Mouse (Mus musculus) gastrocnemius, postnatal 10 days (tissue): ENCODE results near the gene Hs6st1. TPM values are rescaled to one million over a fixed set of nuclear protein-coding genes. Genes with fewer than 3 reads are reported as not detected.
"Not testable (repeated sequence)": the region's sequence is repeated elsewhere in the genome, so short reads cannot be mapped to it uniquely, and the experiment has no call there.

Source experiments
- DNase-seq: peaks from one replicate; pipeline ENCODE4 v3.0.0; 2021; ENCODE audit warnings: mixed read lengths
- long read RNA-seq, 2 experiments: library from polyadenylated mRNA; stranded (forward); transcript quantifications; one replicate each; pipeline ENCODE4 v2.0.0; 2021
- total RNA-seq, 2 experiments: library from RNA; stranded (reverse); gene quantifications; 2 replicates each; pipeline ENCODE4 v1.2.3; 2021

Hs6st1 gene
- total RNA-seq, result 10 to 100 TPM; 26.2 to 28.3 TPM
- long read RNA-seq, experiment 1, transcript Hs6st1-201 (2 exons, 3,719 nt), result major isoform, 18 of 30 reads
- long read RNA-seq, experiment 1, transcript Hs6st1-202 (1 exons, 3,291 nt), result minor isoform, 11 of 30 reads
- long read RNA-seq, experiment 1, partial matches to known transcripts, result 0 of 30 reads
- long read RNA-seq, experiment 1, other reads (novel, unspliced or antisense), result 1 of 30 reads
- long read RNA-seq, experiment 2, transcript Hs6st1-202 (1 exons, 3,291 nt), result major isoform, 15 of 31 reads
- long read RNA-seq, experiment 2, transcript Hs6st1-201 (2 exons, 3,719 nt), result major isoform, 15 of 31 reads
- long read RNA-seq, experiment 2, partial matches to known transcripts, result 0 of 31 reads
- long read RNA-seq, experiment 2, other reads (novel, unspliced or antisense), result 1 of 31 reads

DNA sequence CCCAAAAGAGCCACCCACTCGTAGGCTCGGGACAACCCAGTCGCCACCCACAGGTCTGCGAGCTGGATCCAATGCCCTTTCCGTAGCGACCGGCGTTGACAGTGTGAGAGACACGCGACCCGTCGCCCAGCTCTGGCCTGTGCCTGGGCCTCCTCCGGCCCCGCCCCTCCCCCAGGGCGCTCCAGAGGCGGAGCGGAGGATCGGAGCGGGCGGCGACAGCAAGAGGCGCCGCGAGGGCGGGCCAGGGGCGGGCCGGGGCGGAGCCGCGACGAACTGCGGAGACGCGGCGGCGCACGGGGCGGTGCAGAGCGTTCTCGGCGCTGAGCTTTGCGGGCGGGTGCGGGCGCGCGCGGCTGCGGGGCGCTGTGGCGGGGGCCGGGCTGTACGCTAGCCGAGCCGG is at the start of gene Hs6st1:
Gene Hs6st1 (plus strand): TSS at position 325 of the 400 bp plus-strand sequence.
- DNase-seq, result peak; percentile 96

DNA sequence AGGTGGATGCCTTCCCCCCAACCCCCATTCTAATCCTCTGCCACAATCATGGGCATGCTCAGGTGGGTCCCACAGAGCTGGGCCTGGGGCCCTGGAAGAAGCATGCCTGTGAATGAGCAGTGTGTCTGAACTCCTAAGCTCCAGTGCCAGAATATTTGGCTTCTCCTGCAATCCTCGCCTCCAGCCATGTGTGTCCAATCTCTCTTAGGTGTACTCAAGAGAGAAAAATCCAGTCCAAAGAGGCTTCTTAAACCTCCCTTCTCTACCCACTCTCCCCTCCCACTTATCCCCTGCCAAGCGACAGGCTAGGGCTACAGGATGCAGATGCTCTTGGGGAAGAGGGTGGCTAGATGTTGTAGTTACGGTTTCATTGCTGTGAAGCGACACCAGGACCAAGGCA is 49.6 kb upstream of the Hs6st1 start:
- DNase-seq, result no peak

DNA sequence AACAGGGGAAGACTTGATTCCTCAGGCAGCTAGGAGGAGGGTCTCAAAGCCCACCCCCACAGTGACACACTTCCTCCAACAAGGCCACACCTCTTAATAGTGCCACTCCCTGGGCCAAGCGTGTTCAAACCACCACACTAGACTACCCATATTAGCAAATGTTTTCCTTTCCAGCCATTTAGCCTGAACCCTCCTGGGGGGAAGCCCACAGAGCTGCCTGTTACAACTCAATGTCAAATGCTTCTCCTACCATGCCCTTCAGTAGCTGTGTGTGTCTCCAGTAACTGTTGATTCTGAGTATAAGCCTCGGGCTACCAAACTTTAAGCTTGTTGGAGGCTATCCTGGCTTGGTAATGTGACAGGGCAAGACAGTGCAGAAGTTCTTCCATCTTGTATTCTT is 49.0 kb upstream of the Hs6st1 start:
- DNase-seq, result no peak

DNA sequence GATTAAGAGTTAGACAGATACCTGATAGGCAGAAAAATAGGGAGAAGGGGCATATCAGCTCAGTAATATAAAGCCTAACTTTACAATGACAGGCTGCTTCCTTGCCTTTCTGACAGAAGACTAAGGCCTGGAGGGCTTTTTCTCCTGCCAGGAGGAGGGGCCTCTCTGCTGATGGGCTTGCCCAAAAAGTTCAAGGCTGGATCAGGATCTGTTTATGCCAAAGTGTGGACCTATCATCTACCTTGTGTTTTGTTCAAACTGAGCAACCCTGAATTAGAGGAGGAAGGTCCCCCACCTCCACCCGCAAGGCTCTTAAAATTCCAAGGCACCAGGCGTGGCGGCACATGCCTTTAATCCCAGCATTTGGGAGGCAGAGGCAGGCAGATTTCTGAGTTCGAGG is 47.9 kb upstream of the Hs6st1 start:
- DNase-seq, result no peak

DNA sequence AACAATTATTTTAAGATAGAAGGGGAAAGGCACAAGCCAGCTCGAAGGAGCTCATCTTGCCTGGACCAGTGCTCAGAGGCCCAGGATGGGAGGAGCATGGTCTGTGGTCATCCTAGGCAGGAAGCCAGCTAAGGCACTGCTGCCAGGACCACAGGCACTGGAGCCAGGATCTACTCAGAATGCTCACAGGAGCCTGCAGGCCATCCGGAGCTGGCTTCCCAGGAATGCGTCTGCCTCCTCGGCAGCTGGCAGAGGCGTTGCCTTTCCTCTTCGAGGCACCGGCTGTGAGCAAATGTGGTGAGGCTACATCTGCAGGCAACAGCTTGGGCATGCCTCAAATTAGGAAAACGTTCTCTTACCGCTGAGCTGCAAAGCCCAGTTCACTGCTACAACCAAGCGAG is 37.8 kb upstream of the Hs6st1 start:
- peak; percentile 77 for DNase-seq

DNA sequence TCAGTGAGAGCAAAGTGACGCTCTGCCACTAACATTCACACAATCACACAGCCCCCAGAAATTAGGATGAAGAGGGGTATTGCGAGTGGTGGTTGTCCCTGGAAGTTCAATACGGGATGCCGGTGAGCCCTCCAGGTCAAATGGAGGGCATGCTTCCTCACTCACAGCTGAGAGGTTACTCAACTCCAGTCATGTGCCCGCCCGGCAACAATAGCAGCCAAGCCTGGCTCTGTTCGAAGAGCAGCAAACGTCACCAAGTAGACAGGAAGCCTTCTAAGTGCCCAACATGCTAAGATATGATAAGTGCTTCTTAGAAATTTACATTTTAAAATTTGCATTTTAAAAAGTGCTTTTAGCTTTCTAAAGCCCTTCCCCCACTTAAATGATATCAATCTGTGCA is 29.4 kb upstream of the Hs6st1 start:
- no peak for DNase-seq

DNA sequence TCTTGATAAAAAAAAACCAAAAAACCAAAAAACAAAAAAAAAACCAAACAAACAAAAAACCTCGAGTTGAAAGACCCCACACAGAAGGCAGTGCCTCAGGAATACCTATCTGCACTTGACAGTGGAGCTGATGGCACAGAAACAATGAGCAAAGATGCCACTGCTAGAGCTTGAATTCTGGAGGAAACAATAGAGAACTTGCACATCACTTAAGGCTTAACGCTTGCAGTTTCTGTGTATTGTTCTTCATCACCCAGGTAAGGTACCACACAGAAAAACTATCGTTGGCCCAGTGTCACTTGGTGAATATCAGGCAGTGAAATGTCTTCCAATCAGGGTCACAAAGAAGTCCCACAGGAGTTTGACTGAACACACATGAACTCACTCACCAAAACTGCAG is 26.1 kb upstream of the Hs6st1 start:
- DNase-seq, result no peak

DNA sequence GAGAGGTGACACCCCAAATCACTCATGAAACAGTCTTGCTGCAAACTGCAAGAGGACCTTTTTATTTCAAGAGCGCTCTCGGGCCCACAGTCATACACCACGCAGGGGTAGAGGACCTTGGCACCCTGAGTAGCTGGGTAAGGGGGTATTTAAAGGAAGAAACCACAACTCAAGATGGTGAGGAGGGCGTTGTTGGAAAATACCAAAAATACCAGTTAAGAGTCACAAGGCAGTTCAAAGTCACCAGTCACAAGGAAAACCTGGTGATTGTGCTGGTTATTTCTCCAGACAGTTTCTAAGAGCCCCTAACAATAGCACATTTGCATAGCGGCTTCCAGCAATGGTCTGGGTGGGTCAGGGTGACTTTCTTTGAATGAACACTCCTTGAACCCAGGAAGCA is 24.4 kb upstream of the Hs6st1 start:
- not testable (repeated sequence) for DNase-seq

DNA sequence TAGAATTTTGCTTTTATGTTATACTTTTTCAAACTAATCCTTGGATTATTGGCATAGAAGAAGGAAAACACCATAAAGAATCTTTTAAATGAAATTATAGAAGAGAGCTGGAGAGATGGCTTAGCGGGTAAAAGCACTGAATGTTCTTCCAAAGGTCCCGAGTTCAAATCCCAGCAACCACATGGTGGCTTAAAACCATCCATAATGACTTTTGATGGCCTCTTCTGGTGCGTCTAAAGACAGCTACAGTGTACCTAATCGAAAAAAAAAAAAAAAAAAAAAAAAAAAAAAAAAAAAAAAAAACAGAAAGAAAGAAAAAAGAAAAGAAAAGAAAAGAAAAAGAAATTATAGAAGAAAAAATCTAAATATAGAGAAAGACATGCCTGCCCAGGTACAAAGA is 23.9 kb upstream of the Hs6st1 start:
- DNase-seq, result no peak

DNA sequence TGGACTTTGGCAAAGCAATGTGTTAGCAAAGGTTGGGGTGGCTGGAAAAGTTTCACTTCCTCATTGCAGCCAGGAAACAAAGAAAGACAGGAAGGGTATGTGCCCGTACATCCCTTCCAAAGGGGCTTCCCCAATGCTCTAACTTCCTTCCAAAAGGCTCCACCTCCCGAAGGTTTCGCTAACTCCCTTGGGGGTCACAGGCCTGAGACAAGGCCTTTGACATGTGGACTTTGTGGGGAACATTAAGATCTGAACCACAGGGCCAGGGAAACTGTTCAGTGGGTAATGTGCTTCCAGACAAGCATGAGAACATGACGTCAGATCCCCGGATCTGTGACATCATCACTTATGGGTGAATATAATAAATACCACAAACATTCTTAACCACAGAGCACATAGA is 15.5 kb upstream of the Hs6st1 start:
- DNase-seq, result no peak

DNA sequence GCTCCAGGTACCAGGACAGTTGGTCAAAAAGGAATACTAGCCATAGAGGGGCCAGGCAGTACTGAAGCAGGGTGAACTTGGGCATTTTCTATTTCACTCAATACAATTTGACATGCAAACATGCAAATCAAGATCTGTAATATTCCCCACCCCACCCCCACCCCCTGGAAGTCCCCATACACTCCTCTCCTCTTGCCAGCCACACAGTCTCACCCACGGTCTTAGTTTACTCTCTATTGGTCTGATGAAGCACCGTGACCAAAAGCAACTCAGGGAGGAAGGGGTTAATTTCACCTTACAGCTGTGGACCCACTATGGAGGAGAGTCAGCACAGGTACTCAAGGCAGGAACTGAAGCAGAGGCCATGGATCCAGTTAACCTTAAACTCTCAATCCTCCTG is 14.6 kb upstream of the Hs6st1 start:
- DNase-seq, result no peak

DNA sequence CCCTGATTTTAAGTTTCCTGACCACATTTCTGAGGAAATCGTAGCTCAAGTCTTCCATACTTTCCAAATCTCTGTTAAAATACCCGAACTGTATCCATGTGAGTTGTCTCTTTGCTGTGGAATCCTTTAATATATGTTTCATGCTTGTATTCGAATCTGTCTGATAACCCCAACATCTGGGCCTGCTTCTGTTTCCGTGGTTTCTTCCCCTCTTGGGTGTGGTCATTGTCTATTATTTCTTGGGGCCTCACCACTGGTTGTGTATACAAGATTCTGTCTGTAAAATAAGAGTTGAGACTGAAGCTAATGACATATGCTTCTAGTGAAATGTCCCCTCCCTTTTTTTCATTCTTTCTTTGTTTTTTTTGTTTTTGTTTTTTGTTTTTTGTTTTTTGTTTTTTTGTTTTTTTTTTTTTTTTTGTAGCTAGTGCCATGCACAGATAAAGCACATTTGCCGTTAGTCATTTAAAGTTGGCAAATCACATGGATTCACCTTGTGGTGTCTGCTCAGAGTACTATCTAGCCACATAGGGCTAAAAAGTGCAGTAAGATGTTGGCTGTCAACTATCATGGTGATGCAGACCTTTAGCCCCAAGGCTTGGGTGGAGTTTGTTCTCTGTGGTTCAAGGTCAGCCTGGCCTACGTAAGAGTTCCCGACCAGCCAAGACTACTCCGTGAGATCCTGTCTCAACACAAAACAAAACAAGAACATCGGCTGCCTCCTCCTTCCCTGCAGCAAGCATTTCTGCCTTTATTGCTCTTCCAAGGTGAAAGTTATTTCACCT is 13.8 kb upstream of the Hs6st1 start:
- DNase-seq, result no peak

DNA sequence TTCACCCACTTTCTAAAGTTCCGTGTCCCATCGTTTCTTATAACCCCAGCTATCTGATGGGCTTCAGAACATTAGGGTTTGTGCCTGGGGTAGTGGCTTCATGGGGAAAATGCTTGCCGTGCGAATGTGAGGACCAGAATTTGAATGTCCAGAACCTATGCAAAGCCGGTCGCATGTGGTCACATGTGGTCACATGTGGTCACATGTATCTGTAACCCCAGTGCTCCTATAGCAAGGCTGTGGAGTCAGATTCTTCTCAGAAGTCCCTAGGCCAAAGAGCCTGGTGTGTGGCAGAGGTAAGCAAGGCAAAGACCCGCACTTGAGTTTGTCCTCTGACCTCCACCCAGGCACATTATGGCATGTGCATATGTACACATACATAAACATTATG is 13.2 kb upstream of the Hs6st1 start:
- DNase-seq, result no peak

DNA sequence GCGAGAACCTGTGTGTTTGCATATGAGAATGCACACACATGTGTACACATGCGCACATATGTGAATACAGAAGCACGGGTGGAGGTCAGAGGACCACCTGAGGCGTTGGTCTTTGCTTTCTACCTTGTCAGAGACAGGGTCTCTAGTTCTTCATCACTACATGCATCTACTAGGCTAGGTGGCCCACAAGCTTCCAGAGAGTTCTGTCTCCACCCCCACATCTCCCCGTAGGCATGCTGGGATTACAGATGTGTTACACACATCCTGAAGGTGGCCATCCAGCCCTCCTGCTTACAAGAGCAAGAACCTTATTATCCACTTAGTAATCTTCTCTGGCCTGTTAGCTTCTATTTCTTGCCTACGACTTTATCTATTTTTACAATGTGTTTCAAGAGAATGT is 8.8 kb upstream of the Hs6st1 start:
- DNase-seq, result no peak

DNA sequence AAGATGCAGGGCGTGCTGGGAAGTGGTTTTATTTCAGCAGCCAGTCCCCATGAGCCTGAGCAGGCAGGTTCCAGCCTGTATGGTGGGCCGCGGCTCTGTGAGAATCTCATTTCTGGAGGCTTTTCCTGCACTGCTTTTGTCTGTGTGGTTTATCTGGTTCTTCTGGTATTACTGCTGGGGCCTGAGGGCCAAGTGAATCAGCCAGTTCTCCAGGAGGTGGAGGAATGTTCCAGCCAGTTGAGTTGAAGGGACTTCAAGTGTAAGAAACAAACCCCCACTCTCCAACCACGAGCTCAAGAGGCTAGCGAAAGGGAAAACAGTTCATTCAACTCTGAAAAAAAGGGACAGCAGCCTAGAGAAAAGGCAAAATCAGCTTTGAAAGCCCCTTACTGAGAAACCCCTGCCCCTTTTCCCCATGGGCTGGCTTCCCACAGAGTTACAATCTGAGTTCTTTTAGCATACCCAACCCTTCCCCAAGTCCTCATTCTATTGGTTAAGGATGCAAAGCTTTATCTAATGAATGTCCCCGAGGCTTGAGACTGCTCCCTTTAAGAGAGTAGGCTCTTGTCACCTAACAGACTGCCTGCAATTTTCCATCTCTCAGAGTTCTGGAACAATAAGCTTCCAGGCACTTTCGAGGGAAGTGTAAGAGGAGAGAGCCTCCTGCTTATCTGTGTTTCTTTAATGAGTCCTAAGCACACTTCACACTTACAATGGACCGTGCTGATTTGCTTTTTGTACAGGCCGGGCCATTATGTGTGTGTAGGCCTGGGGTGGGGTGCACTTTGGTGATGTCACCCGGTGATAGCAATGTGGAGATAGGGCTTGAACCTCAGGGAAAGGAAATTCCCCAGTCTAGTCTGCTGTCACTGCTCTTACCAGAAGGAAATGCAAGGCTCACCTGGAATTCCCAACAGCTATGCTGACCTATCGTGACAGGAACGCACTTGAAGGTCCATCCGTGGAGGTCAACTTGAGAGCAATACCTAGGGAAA is 7.9 kb upstream of the Hs6st1 start:
- no peak for DNase-seq

DNA sequence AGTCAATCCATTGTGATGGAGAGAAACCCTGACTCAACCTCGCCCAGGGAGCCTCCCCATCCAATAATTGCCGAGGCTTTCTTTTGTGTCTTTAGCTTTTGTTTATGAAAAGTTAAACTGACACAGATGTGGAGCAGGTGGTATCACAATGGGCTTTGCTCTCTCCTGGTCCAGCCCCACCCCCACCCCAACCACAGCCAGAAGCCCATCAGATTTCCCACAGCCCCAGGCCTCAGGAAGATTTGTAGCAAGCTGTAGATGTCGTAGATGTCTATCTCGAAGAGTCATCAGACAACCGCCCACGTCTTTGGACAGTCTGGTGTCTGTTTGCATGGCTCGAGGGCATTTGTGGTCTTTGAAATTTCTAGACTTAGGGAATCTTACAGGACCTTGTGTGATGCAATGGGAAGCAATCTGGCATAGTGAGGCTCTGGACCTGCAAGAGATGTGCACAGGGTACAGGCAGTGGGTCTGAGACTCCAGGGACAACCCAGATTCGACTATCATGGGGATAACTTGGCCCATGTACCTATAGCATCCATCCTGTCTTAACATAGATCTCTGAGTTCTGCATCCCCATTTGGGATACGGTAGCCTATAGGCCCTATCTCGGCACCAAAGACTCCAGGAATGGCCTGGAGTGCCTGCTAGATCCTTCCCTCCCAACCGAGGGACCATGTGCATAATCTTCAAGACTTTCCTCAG is 6.8 kb upstream of the Hs6st1 start:
- no peak for DNase-seq

DNA sequence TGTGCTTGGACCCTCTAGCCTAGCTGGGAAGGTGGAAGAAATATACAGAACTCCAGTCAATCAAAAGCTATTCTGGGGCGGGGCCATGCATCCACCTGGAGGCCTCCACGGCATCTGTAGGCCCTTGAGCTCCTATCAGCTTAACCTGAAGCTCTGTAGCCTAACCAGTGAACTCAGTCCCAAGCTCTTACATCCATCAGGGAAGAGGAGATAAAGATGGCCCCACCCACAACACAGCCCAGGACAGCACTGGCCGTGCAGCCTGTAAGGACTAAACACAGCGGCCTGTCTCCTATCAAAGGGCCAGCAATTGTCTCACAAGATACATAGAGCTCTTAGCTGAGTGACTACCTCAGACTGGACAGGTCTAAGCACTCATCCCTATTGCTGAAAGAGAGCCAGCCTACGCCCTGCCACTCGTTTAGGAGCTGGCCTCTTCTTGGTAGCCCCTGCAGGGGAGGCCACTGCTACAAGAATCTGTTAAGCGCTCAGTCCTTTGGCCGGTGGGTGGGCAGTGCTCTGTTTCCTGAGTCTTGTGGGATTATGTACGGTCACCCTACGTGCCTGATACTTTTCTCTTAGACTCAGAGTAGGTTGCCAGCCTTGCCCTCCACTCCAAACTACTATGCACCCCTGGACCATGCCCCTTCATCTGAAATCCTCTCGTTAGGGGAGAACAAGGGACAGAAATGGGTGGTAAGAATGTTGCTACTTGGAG is 6.0 kb upstream of the Hs6st1 start:
- DNase-seq, result no peak

DNA sequence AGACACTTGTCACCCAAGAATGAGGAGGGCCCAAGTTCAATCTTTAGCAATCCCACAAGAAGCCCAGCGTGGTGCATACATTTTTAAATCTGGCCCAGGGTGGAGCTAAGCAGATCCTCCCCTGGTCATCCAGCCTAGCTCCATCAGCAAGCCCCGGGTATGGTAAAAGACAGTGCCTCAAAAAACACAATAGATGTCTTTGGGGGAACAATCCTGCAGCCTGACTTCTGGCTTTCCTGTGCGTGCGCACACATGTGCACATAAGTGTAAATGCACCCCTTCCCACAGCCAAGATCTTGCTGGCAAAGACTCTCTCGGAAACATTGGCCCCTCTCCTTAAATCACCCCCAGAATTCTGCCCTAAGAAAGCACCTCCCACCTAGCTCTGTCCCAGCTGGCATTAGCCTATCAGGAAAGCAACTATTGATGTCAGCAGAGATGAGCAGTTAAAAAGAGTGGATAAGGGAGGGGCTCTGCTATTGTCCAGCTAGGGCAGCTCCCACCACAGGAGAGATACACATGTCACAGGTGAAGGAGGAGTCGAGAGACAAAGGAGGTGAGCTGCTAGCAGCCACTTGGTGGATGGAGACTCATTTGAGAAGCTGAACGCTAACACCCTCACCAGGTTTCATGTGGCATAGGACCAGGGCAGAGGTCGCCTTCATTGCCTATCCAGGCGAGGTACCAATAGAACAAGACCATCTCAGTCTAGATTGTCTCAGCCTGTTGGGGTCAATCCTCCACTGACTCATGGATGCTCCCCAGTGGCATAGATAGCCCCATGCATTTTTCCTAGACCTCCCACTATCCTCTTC is 5.2 kb upstream of the Hs6st1 start:
- DNase-seq, result no peak

DNA sequence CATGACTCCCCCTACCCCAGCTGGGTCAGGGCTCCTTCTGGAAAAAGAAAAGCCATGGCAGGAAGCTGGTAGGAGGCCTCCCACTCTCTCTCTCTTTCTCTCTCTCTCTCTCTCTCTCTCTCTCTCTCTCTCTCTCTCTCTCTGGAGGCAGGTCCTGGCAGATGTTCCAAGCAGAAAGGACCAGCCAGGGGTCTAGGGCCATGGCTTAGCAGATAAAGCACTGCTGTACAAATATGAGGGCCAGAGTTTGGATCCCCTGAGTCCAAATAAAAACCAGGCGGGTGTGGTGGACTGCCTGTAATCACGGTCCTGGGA is 4.6 kb upstream of the Hs6st1 start:
- DNase-seq, result no peak

DNA sequence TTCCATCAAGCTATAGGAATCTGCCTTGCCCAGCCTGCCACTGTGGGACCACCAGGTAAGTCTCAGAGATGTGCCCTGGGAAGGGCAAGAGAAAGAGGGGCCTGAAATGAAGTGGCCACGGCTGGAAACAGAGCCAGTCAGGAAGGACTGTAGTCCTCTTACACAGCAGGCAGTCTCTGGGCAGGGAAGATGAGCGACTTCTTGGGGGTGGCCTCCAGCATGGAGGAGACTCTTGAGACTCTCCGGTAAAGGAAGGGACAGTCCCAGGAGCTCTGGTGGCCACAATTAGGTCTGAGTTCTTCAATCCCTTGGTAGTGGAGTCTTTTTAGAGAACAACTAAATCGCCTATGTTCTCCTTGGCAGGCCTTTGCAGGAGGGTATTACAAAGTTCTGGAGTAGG is 4.0 kb upstream of the Hs6st1 start:
- DNase-seq, result no peak
